Comparison of ENCODE assay signal across 8 mouse cellular contexts in the genomic region with DNA sequence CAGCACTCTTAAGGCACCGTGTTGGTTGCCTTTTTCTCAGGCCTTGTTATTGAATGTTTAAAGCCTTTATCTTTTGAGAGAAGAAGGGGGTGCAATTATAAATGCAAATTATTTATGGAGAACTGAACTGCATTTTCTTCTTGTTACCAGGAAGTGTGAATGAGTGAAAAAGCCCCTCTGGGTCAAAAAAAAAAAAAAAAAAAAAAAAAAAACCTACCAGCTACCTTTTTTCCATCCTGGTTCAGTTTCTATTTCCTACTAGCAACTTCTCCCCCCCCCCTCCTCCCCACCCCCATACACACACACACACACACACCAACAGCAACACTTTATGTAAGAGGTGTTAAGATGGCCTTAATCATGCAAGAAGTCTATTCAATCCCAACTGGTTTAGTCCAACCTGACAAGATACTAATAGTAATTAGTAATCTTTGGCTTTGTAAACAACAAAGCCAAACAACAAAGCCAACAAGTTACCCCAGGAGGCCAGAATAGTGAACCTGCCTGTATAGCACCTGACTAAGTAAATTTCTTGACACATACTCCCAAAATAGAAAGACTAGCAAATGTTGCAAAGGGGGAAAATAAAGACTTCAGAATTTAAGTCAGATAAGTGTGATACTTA. TPM values are rescaled to one million over a fixed set of nuclear protein-coding genes. Genes with fewer than 3 reads are reported as not detected.
A peak's percentile ranks its signal among the peaks of the same experiment; 100 is the strongest.
DNase-seq lines count a peak whose midpoint lies in the region; ATAC-seq and TF ChIP-seq lines count a peak whose summit lies in the region.

No protein-coding gene starts in this region.

- 0% methylated on average over 1 of the region's 1 CpGs for WGBS in lung, embryonic 14.5 days
- WGBS in embryonic facial prominence, embryonic 12.5 days, result 3% methylated on average over 1 of the region's 1 CpGs
- 3% methylated on average over 1 of the region's 1 CpGs for WGBS in limb, embryonic 11.5 days
- WGBS in small intestine, adult 2 months, result 0% methylated on average over 1 of the region's 1 CpGs

- no peak for DNase-seq in lung, embryonic 14.5 days
- DNase-seq in lung, postnatal 36 days, result no peak
- no peak for DNase-seq in limb, embryonic 11.5 days (ENCODE audit: low spot score)
- no peak for DNase-seq in frontal cortex, postnatal 25 days (ENCODE audit: low spot score in 2 of 2)
- no peak for DNase-seq in right cerebral cortex, postnatal 36 days (ENCODE audit: low spot score in 2 of 2)
- DNase-seq in cerebellum, postnatal 36 days, result no peak

- TF ChIP-seq CTCF in lung, embryonic 14.5 days (IDR thresholded peaks at IDR 0.05; ENCODE audit: low read depth), result no peak
- TF ChIP-seq CTCF in small intestine, adult 2 months (IDR thresholded peaks at IDR 0.05; ENCODE audit: extremely low read depth, insufficient read length, insufficient replicate concordance, low read depth, low read length), result no peak

- TF ChIP-seq POLR2A in small intestine, adult 2 months (IDR thresholded peaks at IDR 0.05; ENCODE audit: low read depth, low read length), result no peak

- H3K9me3 ChIP-seq in lung, embryonic 14.5 days (ENCODE audit: low read depth, low read length), result no peaks in the 10 kb centered on the region
- peaks cover 5% of the 10 kb centered on the region; the same call in 1 of the 2 replicates for H3K9me3 ChIP-seq in embryonic facial prominence, embryonic 12.5 days
- H3K9me3 ChIP-seq in limb, embryonic 11.5 days (ENCODE audit: control insufficient read depth, low read length), result no peaks in the 10 kb centered on the region

- ATAC-seq in lung, embryonic 14.5 days (ENCODE audit: insufficient read depth), result no peak
- no peak for ATAC-seq in embryonic facial prominence, embryonic 12.5 days (ENCODE audit: insufficient number of reproducible peaks, insufficient read depth, low FRiP score, low TSS enrichment)
- no peak for ATAC-seq in limb, embryonic 11.5 days (ENCODE audit: insufficient number of reproducible peaks, low FRiP score, low TSS enrichment, low read depth)

- H3K27me3 ChIP-seq in lung, embryonic 14.5 days (ENCODE audit: insufficient read depth, low read length), result no peaks in the 10 kb centered on the region
- no peaks in the 10 kb centered on the region for H3K27me3 ChIP-seq in embryonic facial prominence, embryonic 12.5 days
- H3K27me3 ChIP-seq in limb, embryonic 11.5 days (ENCODE audit: control insufficient read depth, insufficient read depth, low read length), result no peaks in the 10 kb centered on the region
- H3K27me3 ChIP-seq in small intestine, adult 2 months (ENCODE audit: control insufficient read depth, insufficient read depth, low read length), result no peaks in the 10 kb centered on the region

- H3K4me3 ChIP-seq in lung, embryonic 14.5 days (ENCODE audit: low read depth, low read length), result peak overlapping the region; percentile 93
- H3K4me3 ChIP-seq in embryonic facial prominence, embryonic 12.5 days, result peak overlapping the region; percentile 94
- peak overlapping the region; percentile 93 for H3K4me3 ChIP-seq in limb, embryonic 11.5 days (ENCODE audit: low read depth, low read length)
- H3K4me3 ChIP-seq in small intestine, adult 2 months (ENCODE audit: low read depth, low read length), result peak overlapping the region; percentile 95

- peak overlapping the region; percentile 60 for H3K4me2 ChIP-seq in lung, embryonic 14.5 days
- H3K4me2 ChIP-seq in embryonic facial prominence, embryonic 12.5 days (replicated peaks), result peak overlapping the region; percentile 71
- peak overlapping the region; percentile 63 for H3K4me2 ChIP-seq in limb, embryonic 11.5 days (ENCODE audit: low read depth, severe bottlenecking)

- peak overlapping the region; percentile 98 for H3K9ac ChIP-seq in lung, embryonic 14.5 days
- H3K9ac ChIP-seq in embryonic facial prominence, embryonic 12.5 days, result peak overlapping the region; percentile 99
- peak overlapping the region; percentile 98 for H3K9ac ChIP-seq in limb, embryonic 11.5 days (ENCODE audit: low read length)

- H3K4me1 ChIP-seq in lung, embryonic 14.5 days (ENCODE audit: insufficient read depth), result peaks cover 17% of the 10 kb centered on the region
- peaks cover 20% of the 10 kb centered on the region for H3K4me1 ChIP-seq in embryonic facial prominence, embryonic 12.5 days
- H3K4me1 ChIP-seq in limb, embryonic 11.5 days (ENCODE audit: control insufficient read depth, insufficient read depth, low read length), result no peaks in the 10 kb centered on the region; the same call in 1 of the 2 replicates
- H3K4me1 ChIP-seq in small intestine, adult 2 months (ENCODE audit: control insufficient read depth, insufficient read depth, insufficient read length, low read length), result no peaks in the 10 kb centered on the region

- peak overlapping the region; percentile 99 for H3K27ac ChIP-seq in lung, embryonic 14.5 days (ENCODE audit: low read depth)
- H3K27ac ChIP-seq in embryonic facial prominence, embryonic 12.5 days, result peak overlapping the region; percentile 99
- no peak overlapping the region; the same call in 1 of the 2 replicates for H3K27ac ChIP-seq in limb, embryonic 11.5 days (replicated peaks; ENCODE audit: low read depth, low read length)
- peak overlapping the region; percentile 86 for H3K27ac ChIP-seq in small intestine, adult 2 months (ENCODE audit: insufficient read depth, low read depth, low read length)

- H3K36me3 ChIP-seq in lung, embryonic 14.5 days (ENCODE audit: insufficient read depth), result no peaks in the 10 kb centered on the region
- no peaks in the 10 kb centered on the region for H3K36me3 ChIP-seq in embryonic facial prominence, embryonic 12.5 days
- no peaks in the 10 kb centered on the region for H3K36me3 ChIP-seq in limb, embryonic 11.5 days (ENCODE audit: control insufficient read depth, insufficient read depth, low read length)
- no peaks in the 10 kb centered on the region for H3K36me3 ChIP-seq in small intestine, adult 2 months (ENCODE audit: control insufficient read depth, insufficient read depth, low read length)

RNA-seq across cellular contexts. Expression of gene Cnot6l, which starts 0.5 kb away (rescaled TPM):
- polyA plus RNA-seq in lung, embryonic 14.5 days (2014; fragmentation: Nextera tagmentation; extraction: Ambion mirVana), result 27.4 and 31.7 TPM in 2 replicates
- polyA plus RNA-seq in embryonic facial prominence, embryonic 12.5 days (2016; fragmentation: Nextera tagmentation; extraction: Ambion mirVana), result 20.0 and 21.9 TPM in 2 replicates
- polyA plus RNA-seq in limb, embryonic 11.5 days (2014; fragmentation: Nextera tagmentation; extraction: Ambion mirVana), result 12.6 and 15.2 TPM in 2 replicates
- 0.90 and 3.0 TPM in 2 replicates for polyA plus RNA-seq in small intestine, adult 2 months (2012; rRNA removed)

RNA-seq across cellular contexts. Expression of gene Mrpl1, which starts 45.8 kb away (rescaled TPM):
- 19.8 and 22.1 TPM in 2 replicates for polyA plus RNA-seq in lung, embryonic 14.5 days (2014; fragmentation: Nextera tagmentation; extraction: Ambion mirVana)
- 23.1 and 24.0 TPM in 2 replicates for polyA plus RNA-seq in embryonic facial prominence, embryonic 12.5 days (2016; fragmentation: Nextera tagmentation; extraction: Ambion mirVana)
- 24.9 and 25.2 TPM in 2 replicates for polyA plus RNA-seq in limb, embryonic 11.5 days (2014; fragmentation: Nextera tagmentation; extraction: Ambion mirVana)
- polyA plus RNA-seq in small intestine, adult 2 months (2012; rRNA removed), result 0.77 and 1.3 TPM in 2 replicates
